ENCODE assay signal across 19 mouse cellular contexts in the genomic region with DNA sequence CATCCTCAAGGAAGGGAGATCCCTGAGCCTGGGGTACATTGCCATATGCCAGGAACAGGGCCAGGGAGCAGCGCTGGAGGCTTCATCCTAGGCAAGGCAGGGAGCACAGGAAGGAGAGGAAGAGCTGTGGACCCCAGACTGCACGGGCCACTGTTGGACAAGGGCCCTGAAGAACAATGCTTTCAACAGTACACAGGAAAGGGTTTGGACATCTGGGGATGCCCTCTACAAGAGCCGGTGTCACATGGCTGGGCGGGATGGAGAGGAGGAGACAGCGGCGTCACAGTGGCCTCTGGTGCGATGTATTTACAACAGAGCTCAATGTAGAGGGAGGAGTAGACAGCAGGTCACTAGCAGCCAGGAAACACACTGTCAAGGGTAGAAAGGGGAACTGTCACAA. TPM values are rescaled to one million over a fixed set of nuclear protein-coding genes. Genes with fewer than 3 reads are reported as not detected.
DNase-seq lines count a peak whose midpoint lies in the region; ATAC-seq lines count a peak whose summit lies in the region.
"Had no signal": no experiment of that assay in that cellular context is flagged by ENCODE, and none has a peak within 500 bp of the region (broad histone marks: within the 10 kb centered on the region; RNA-seq: fewer than 3 reads in every experiment).

No protein-coding gene starts in this region.

- H3K9me3 ChIP-seq in heart, embryonic 11.5 days (replicated peaks; ENCODE audit: control insufficient read depth, low read length) = no peaks in the 10 kb centered on the region
- H3K9me3 ChIP-seq in kidney, embryonic 15.5 days (replicated peaks) = no peaks in the 10 kb centered on the region
- H3K9me3 ChIP-seq in lung, embryonic 16.5 days (ENCODE audit: control insufficient read depth, low read length) = no peaks in the 10 kb centered on the region
- no peaks in the 10 kb centered on the region for H3K9me3 ChIP-seq in forebrain, embryonic 14.5 days (replicated peaks; ENCODE audit: control insufficient read depth, low read length)
- H3K9me3 ChIP-seq: forebrain, embryonic 15.5 days; G1E; midbrain, embryonic 15.5 days had no signal

- H3K4me1 ChIP-seq in heart, embryonic 11.5 days (ENCODE audit: control insufficient read depth, insufficient read depth, low read length) = no peaks in the 10 kb centered on the region
- H3K4me1 ChIP-seq in kidney, embryonic 15.5 days = no peaks in the 10 kb centered on the region
- H3K4me1 ChIP-seq in lung, embryonic 16.5 days (replicated peaks; ENCODE audit: control insufficient read depth, insufficient read depth, low read length) = no peaks in the 10 kb centered on the region
- no peaks in the 10 kb centered on the region for H3K4me1 ChIP-seq in forebrain, embryonic 14.5 days (ENCODE audit: control insufficient read depth, insufficient read depth, low read length)
- H3K4me1 ChIP-seq: forebrain, embryonic 15.5 days; midbrain, embryonic 15.5 days had no signal

- intact Hi-C loops in heart, postnatal 10 days (cut with DNase I) = no loop called here

- H3K36me3 ChIP-seq in heart, embryonic 11.5 days (ENCODE audit: control insufficient read depth, insufficient read depth, low read length) = peaks cover 10% of the 10 kb centered on the region
- peaks cover 71% of the 10 kb centered on the region for H3K36me3 ChIP-seq in kidney, embryonic 15.5 days
- H3K36me3 ChIP-seq in lung, embryonic 16.5 days (ENCODE audit: control insufficient read depth, insufficient read depth, low read length) = peaks cover 3% of the 10 kb centered on the region; the same call in 1 of the 2 replicates
- peaks cover 68% of the 10 kb centered on the region for H3K36me3 ChIP-seq in forebrain, embryonic 14.5 days (ENCODE audit: control insufficient read depth, insufficient read depth, low read length)

- H3K4me2 ChIP-seq in heart, embryonic 11.5 days = no peak overlapping the region
- H3K4me2 ChIP-seq in kidney, embryonic 15.5 days = no peak overlapping the region
- no peak overlapping the region for H3K4me2 ChIP-seq in lung, embryonic 16.5 days (ENCODE audit: low read depth, low read length)
- H3K4me2 ChIP-seq in forebrain, embryonic 14.5 days (ENCODE audit: low read length) = no peak overlapping the region
- H3K4me2 ChIP-seq: forebrain, embryonic 15.5 days; midbrain, embryonic 15.5 days had no signal

- WGBS in heart, embryonic 11.5 days (ENCODE audit: insufficient replicate concordance) = 80% methylated on average over 7 of the region's 7 CpGs
- WGBS in kidney, embryonic 15.5 days = 73% methylated on average over 7 of the region's 7 CpGs
- WGBS in lung, embryonic 16.5 days = 73% methylated on average over 7 of the region's 7 CpGs
- 91% methylated on average over 7 of the region's 7 CpGs for WGBS in forebrain, embryonic 14.5 days

- no peak overlapping the region for H3K4me3 ChIP-seq in heart, embryonic 11.5 days (ENCODE audit: low read depth, low read length)
- H3K4me3 ChIP-seq in kidney, embryonic 15.5 days (replicated peaks) = no peak overlapping the region
- H3K4me3 ChIP-seq in lung, embryonic 16.5 days (ENCODE audit: low read length) = no peak overlapping the region
- no peak overlapping the region for H3K4me3 ChIP-seq in forebrain, embryonic 14.5 days (ENCODE audit: low read depth, low read length)
- H3K4me3 ChIP-seq: erythroblast, embryonic 14.5 days; forebrain, embryonic 15.5 days; midbrain, embryonic 15.5 days had no signal

- H3K9ac ChIP-seq in heart, embryonic 11.5 days (ENCODE audit: low read depth, low read length) = no peak overlapping the region
- H3K9ac ChIP-seq in kidney, embryonic 15.5 days = no peak overlapping the region
- no peak overlapping the region for H3K9ac ChIP-seq in lung, embryonic 16.5 days (ENCODE audit: low read length)
- no peak overlapping the region for H3K9ac ChIP-seq in forebrain, embryonic 14.5 days (ENCODE audit: low read length)
- H3K9ac ChIP-seq: forebrain, embryonic 15.5 days; midbrain, embryonic 15.5 days had no signal

- DNase-seq in heart, postnatal 10 days = peak; percentile 9 to 25
- peak; percentile 41 for DNase-seq in kidney, postnatal 14 days
- DNase-seq in lung, postnatal 14 days = peak; percentile 55
- no peak for DNase-seq in c-Kit-positive CD71-positive TER-119-positive erythroid progenitor cells, embryonic 14.5 days (ENCODE audit: low spot score)
- DNase-seq in forebrain, embryonic 14.5 days (ENCODE audit: low spot score) = no peak
- DNase-seq: cerebellum, adult 18-20 months; cerebellum, postnatal 36 days; layer of hippocampus, postnatal 36 days; thymus, adult 18-20 months had no signal

- H3K27ac ChIP-seq in heart, embryonic 11.5 days (ENCODE audit: low read depth, low read length) = no peak overlapping the region
- H3K27ac ChIP-seq in kidney, embryonic 15.5 days = no peak overlapping the region
- no peak overlapping the region for H3K27ac ChIP-seq in lung, embryonic 16.5 days (ENCODE audit: low read length)
- H3K27ac ChIP-seq in forebrain, embryonic 14.5 days (ENCODE audit: low read depth, low read length) = no peak overlapping the region
- H3K27ac ChIP-seq: forebrain, embryonic 15.5 days; midbrain, embryonic 15.5 days had no signal

- H3K27me3 ChIP-seq in heart, embryonic 11.5 days (ENCODE audit: control insufficient read depth, insufficient read depth, low read length) = no peaks in the 10 kb centered on the region
- no peaks in the 10 kb centered on the region for H3K27me3 ChIP-seq in kidney, embryonic 15.5 days
- H3K27me3 ChIP-seq in lung, embryonic 16.5 days (ENCODE audit: control insufficient read depth, insufficient read depth, low read depth, low read length) = no peaks in the 10 kb centered on the region
- no peaks in the 10 kb centered on the region for H3K27me3 ChIP-seq in forebrain, embryonic 14.5 days (replicated peaks; ENCODE audit: control insufficient read depth, insufficient read depth, low read length)
- H3K27me3 ChIP-seq: forebrain, embryonic 15.5 days; midbrain, embryonic 15.5 days had no signal

- no peak for ATAC-seq in heart, embryonic 11.5 days (replicated peaks; ENCODE audit: insufficient number of reproducible peaks, low FRiP score, low TSS enrichment)
- ATAC-seq in kidney, embryonic 15.5 days (replicated peaks; ENCODE audit: low FRiP score) = no peak
- ATAC-seq in lung, embryonic 16.5 days (ENCODE audit: low read depth) = peak; percentile 75
- no peak for ATAC-seq in forebrain, embryonic 14.5 days
- ATAC-seq: forebrain, embryonic 15.5 days; hindbrain, embryonic 16.5 days; midbrain, embryonic 15.5 days had no signal

RNA-seq across cellular contexts. Expression of a gene that starts 42.2 kb away (rescaled TPM):
- 1 to 10 TPM; 1.9 to 3.3 TPM for total RNA-seq in heart, postnatal 10 days (2021)
- polyA plus RNA-seq in heart, embryonic 11.5 days (2014; fragmentation: Nextera tagmentation; extraction: Ambion mirVana) = 16.2 and 17.5 TPM in 2 replicates
- 7.7 TPM in 2 replicates for polyA plus RNA-seq in kidney, embryonic 15.5 days (2015; fragmentation: Nextera tagmentation; extraction: Ambion mirVana)
- 15.5 and 17.2 TPM in 2 replicates for polyA plus RNA-seq in lung, embryonic 16.5 days (2015; fragmentation: Nextera tagmentation; extraction: Ambion mirVana)
- polyA plus RNA-seq in forebrain, embryonic 14.5 days (2014; fragmentation: Nextera tagmentation; extraction: Ambion mirVana) = 1.5 and 2.8 TPM in 2 replicates
- total RNA-seq: liver, adult 2 months; neutrophil, adult 5-6 weeks had no signal
- polyA plus RNA-seq: erythroblast, embryonic 14.5 days; G1E had no signal

RNA-seq across cellular contexts. Expression of a gene that starts 44.5 kb away (rescaled TPM):
- total RNA-seq in heart, postnatal 10 days (2021) = 10 to 100 TPM; 11.2 to 13.1 TPM
- 20.4 and 22.7 TPM in 2 replicates for polyA plus RNA-seq in heart, embryonic 11.5 days (2014; fragmentation: Nextera tagmentation; extraction: Ambion mirVana)
- 27.4 and 28.1 TPM in 2 replicates for polyA plus RNA-seq in kidney, embryonic 15.5 days (2015; fragmentation: Nextera tagmentation; extraction: Ambion mirVana)
- polyA plus RNA-seq in lung, embryonic 16.5 days (2015; fragmentation: Nextera tagmentation; extraction: Ambion mirVana) = 23.1 and 24.6 TPM in 2 replicates
- polyA plus RNA-seq in forebrain, embryonic 14.5 days (2014; fragmentation: Nextera tagmentation; extraction: Ambion mirVana) = 25.7 and 31.7 TPM in 2 replicates

RNA-seq across cellular contexts. Expression of a gene that starts 44.6 kb away (rescaled TPM):
- total RNA-seq in heart, postnatal 10 days (2021) = 10 to 100 TPM; 43.5 to 44.8 TPM
- 56.4 and 62.2 TPM in 2 replicates for polyA plus RNA-seq in heart, embryonic 11.5 days (2014; fragmentation: Nextera tagmentation; extraction: Ambion mirVana)
- 61.2 and 68.9 TPM in 2 replicates for polyA plus RNA-seq in kidney, embryonic 15.5 days (2015; fragmentation: Nextera tagmentation; extraction: Ambion mirVana)
- polyA plus RNA-seq in lung, embryonic 16.5 days (2015; fragmentation: Nextera tagmentation; extraction: Ambion mirVana) = 55.8 and 57.6 TPM in 2 replicates
- polyA plus RNA-seq in forebrain, embryonic 14.5 days (2014; fragmentation: Nextera tagmentation; extraction: Ambion mirVana) = 120 and 138 TPM in 2 replicates

Comparison
In these comparisons a context has a peak if more than half of its experiments do, and no peak if none do; other contexts are left out.
1. DNase-seq: peak in heart, postnatal 10 days (2 of 2), kidney, postnatal 14 days (single experiment) and lung, postnatal 14 days (single experiment); none in c-Kit-positive CD71-positive TER-119-positive erythroid progenitor cells, embryonic 14.5 days (single experiment) and forebrain, embryonic 14.5 days (single experiment).